Mouse (Mus musculus) midbrain, embryonic 11.5 days (tissue): ENCODE results near the gene Pafah2. TPM values are rescaled to one million over a fixed set of nuclear protein-coding genes. Genes with fewer than 3 reads are reported as not detected.

Experiments used
- ATAC-seq: fragments of 200-750 bp; cut with Nextera tagmentation; 2 replicates; pipeline ENCODE4 v1.8.0; 2017; ENCODE audit warnings: moderate TSS enrichment, moderate library complexity; ENCODE audit not compliant: low FRiP score
- DNase-seq: peaks from one replicate; pipeline ENCODE4 v3.0.0; 2015; ENCODE audit warnings: low spot score; ENCODE audit errors: missing footprints
- H3K27ac ChIP-seq: fragments of 300-500 bp; sonication (generic); 2 replicates; pipeline ENCODE4 v1.5.1; 2014; ENCODE audit warnings: low read depth, low read length
- H3K27me3 ChIP-seq: fragments of 300-500 bp; sonication (generic); 2 replicates; pipeline ENCODE4 v1.6.1; 2014; ENCODE audit warnings: mild to moderate bottlenecking, low read length, moderate library complexity, mixed read lengths; ENCODE audit not compliant: control insufficient read depth, insufficient read depth
- H3K36me3 ChIP-seq: fragments of 300-500 bp; sonication (generic); 2 replicates; pipeline ENCODE4 v1.6.1; 2014; ENCODE audit warnings: mild to moderate bottlenecking, low read length, moderate library complexity, mixed read lengths; ENCODE audit not compliant: control insufficient read depth, insufficient read depth
- H3K4me1 ChIP-seq: fragments of 300-500 bp; sonication (generic); 2 replicates; pipeline ENCODE4 v1.6.1; 2014; ENCODE audit warnings: low read length; ENCODE audit not compliant: control insufficient read depth, insufficient read depth
- H3K4me2 ChIP-seq: fragments of 300-500 bp; sonication (generic); 2 replicates; pipeline ENCODE4 v1.6.1; 2014; ENCODE audit warnings: mild to moderate bottlenecking, moderate library complexity
- H3K4me3 ChIP-seq: fragments of 300-500 bp; sonication (generic); 2 replicates; pipeline ENCODE4 v1.5.1; 2014; ENCODE audit warnings: low read depth, low read length
- H3K9ac ChIP-seq: fragments of 300-500 bp; sonication (generic); 2 replicates; pipeline ENCODE4 v1.6.1; 2014; ENCODE audit warnings: low read length
- H3K9me3 ChIP-seq: fragments of 300-500 bp; sonication (generic); 2 replicates; pipeline ENCODE4 v1.6.1; 2016; ENCODE audit warnings: low read length; ENCODE audit not compliant: control insufficient read depth
- WGBS: fragments of 180-500 bp; shearing (Covaris S2); extraction: QIAGEN DNeasy Blood & Tissue Kit; methylation state at CpG from one replicate; pipeline ENCODE4 v1.1.7; 2014; 5-methylcytosine and 5-hydroxymethylcytosine counted together
- microRNA-seq: library from miRNA; unstranded; fragments of <30 nt; microRNA quantifications from one replicate; pipeline ENCODE4, GENCODE M21; 2017
- polyA plus RNA-seq: library from polyadenylated mRNA; unstranded; fragments of >200 nt; fragmentation: Nextera tagmentation; extraction: Ambion mirVana; gene quantifications from 2 replicates; pipeline ENCODE4 v1.2.1, GENCODE M21; 2014

Pafah2 gene
- polyA plus RNA-seq, 1 experiment from 2014 or later = 10.0 TPM

DNA sequence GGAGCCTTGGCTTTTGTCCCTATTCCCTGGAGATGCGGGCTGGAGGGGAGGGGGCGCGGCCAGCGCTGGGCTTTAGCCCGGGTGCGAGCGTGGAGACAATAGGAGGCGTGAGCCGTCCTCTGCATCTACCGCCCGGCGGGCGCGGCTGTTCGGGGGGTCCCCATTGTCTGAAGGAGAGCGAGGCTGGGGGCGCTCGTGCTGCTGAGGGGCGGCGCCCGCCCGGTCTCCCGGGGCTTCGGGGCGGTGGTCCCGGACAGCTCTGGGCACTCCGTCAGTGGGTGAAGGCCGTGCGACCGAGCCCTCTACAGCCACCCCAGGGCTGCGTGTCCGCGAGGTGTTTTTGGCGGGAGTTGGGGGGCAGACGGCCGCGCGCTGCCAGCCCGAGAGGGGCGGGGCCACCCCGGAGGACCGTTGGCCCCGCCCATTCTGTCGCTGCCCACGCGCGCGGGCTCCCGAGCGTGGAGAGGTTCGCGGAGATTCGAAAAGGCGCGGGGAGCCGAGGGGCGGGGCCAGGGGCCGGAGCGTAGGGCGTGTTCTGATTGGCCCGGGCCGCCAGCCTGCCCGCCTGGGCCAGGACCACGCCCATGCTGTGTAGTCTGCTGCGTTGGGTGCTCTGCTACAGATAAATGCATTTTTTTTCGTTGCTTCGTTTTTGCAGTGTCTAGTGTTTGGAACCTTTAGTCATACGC, 72.6 kb downstream of the Pafah2 start:
- under 1% methylated on average over 62 of the region's 68 CpGs for WGBS
- Histone ChIP-seq H3K4me2 (peak overlapping the region; percentile 97), H3K4me3 (peak overlapping the region; percentile 67), H3K36me3 (peaks cover 13% of the 10 kb centered on the region), H3K27ac (peak overlapping the region; percentile 95), H3K9me3 (no peaks in the 10 kb centered on the region), H3K27me3 (no peaks in the 10 kb centered on the region), H3K4me1 (peaks cover 24% of the 10 kb centered on the region), H3K9ac (peak overlapping the region; percentile 97)
- peak; percentile 100 for DNase-seq
- ATAC-seq = peak; percentile 85

GRCm38 (mm10) chr4:134469341-134469796, 73.2 kb downstream of the Pafah2 start:
- DNase-seq = peak; percentile 93
- Histone ChIP-seq H3K36me3 (peaks cover 16% of the 10 kb centered on the region), H3K27ac (peak overlapping the region; percentile 95), H3K4me1 (peaks cover 24% of the 10 kb centered on the region), H3K9ac (peak overlapping the region; percentile 97), H3K9me3 (no peaks in the 10 kb centered on the region), H3K27me3 (no peaks in the 10 kb centered on the region), H3K4me3 (peak overlapping the region; percentile 67), H3K4me2 (peak overlapping the region; percentile 97)
- WGBS = 4% methylated on average over 6 of the region's 6 CpGs
- ATAC-seq = peak; percentile 54

DNA sequence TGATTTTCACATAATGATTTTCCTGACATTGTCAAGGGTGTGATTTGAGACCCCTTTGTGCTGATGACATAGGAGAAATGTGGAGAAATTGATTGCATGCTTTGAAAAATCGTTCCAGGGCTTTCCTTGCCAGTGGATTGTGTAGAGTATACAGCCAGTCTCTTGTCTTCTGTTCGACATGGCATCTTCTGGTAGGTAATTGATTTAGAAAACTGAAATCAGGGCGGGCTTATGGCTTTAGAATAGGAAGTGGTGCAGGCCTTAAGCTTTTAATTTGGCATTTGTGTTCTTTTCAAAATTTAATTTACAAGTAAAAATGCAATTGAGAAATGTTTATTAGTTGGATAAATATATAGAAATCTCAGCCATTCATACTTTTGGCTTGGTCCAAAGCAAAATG, 73.9 kb downstream of the Pafah2 start:
- peak overlapping the region; percentile 57 for H3K27ac ChIP-seq
- peaks cover 22% of the 10 kb centered on the region for H3K36me3 ChIP-seq
- no peaks in the 10 kb centered on the region for H3K27me3 ChIP-seq
- H3K9ac ChIP-seq = peak overlapping the region; percentile 97
- peak overlapping the region; percentile 97 for H3K4me2 ChIP-seq
- peak overlapping the region; percentile 67 for H3K4me3 ChIP-seq
- peaks cover 24% of the 10 kb centered on the region for H3K4me1 ChIP-seq
- ATAC-seq = no peak
- WGBS = 63% methylated on average over 3 of the region's 3 CpGs
- DNase-seq = peak; percentile 86
- no peaks in the 10 kb centered on the region for H3K9me3 ChIP-seq

DNA sequence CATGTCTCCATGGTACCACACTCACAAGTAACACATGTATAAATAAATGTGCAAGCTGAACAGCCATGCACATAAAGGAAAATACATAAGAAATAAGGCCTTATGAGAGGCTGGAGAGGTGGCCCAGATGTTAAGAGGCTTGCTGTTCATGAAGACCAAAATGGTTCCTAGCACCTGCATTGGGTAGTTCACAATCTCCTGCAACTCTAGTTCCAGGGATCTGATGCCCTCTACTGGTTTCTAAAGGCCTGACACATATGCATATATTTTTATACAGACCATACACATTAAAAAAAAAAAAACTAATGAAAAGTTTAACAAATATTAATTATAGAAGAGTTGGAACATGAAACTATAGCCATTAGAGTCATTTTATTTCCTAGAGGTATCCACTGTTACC, 75.3 kb downstream of the Pafah2 start:
- peak overlapping the region; percentile 97 for H3K4me2 ChIP-seq
- peaks cover 27% of the 10 kb centered on the region for H3K36me3 ChIP-seq
- no peak overlapping the region for H3K27ac ChIP-seq
- peaks cover 15% of the 10 kb centered on the region for H3K4me1 ChIP-seq
- H3K27me3 ChIP-seq = no peaks in the 10 kb centered on the region
- DNase-seq = no peak
- no peak for ATAC-seq
- H3K9me3 ChIP-seq = no peaks in the 10 kb centered on the region
- H3K4me3 ChIP-seq = peak overlapping the region; percentile 23
- no peak overlapping the region for H3K9ac ChIP-seq

GRCm38 (mm10) chr4:134473764-134474163, 77.6 kb downstream of the Pafah2 start:
- DNase-seq (no peak), ATAC-seq (no peak)
- Histone ChIP-seq H3K9ac (no peak overlapping the region), H3K9me3 (no peaks in the 10 kb centered on the region), H3K27me3 (no peaks in the 10 kb centered on the region), H3K4me3 (no peak overlapping the region), H3K36me3 (peaks cover 27% of the 10 kb centered on the region), H3K4me2 (no peak overlapping the region), H3K4me1 (peaks cover 7% of the 10 kb centered on the region), H3K27ac (no peak overlapping the region)
- 77% methylated on average over 4 of the region's 4 CpGs for WGBS

GRCm38 (mm10) chr4:134474240-134474639, 78.1 kb downstream of the Pafah2 start:
- Histone ChIP-seq H3K9ac (no peak overlapping the region), H3K36me3 (peaks cover 27% of the 10 kb centered on the region), H3K4me2 (no peak overlapping the region), H3K4me3 (no peak overlapping the region), H3K27me3 (no peaks in the 10 kb centered on the region), H3K27ac (no peak overlapping the region), H3K9me3 (no peaks in the 10 kb centered on the region), H3K4me1 (peaks cover 9% of the 10 kb centered on the region)
- ATAC-seq = no peak
- no peak for DNase-seq
- WGBS = 70% methylated on average over 8 of the region's 8 CpGs

DNA sequence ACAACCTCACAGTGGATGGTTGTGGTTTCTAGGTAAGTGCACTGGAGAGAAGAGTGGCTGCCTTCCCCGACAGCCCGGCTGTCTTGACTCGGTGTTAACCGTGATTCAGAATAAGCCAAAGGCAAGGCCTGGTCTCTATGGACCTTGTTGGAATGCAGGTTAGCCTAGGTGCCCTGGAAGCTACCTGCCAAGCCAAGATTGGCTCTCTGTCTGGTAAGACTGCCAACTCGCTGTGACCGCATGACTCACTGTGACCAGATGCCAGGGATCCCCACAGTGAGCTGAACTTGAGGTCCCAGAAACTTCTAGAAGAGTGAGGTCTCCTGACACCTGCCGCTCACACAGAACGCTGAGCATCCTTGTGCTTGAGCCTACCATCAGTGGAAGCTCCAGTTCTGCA, 80.8 kb downstream of the Pafah2 start:
- Histone ChIP-seq H3K27ac (no peak overlapping the region), H3K9ac (no peak overlapping the region)
- WGBS = 92% methylated on average over 8 of the region's 8 CpGs

More for the DNA sequence above, 80.8 kb downstream of the Pafah2 start:
- Histone ChIP-seq H3K27me3 (no peaks in the 10 kb centered on the region), H3K36me3 (peaks cover 17% of the 10 kb centered on the region; the same call in 1 of the 2 replicates), H3K9me3 (no peaks in the 10 kb centered on the region), H3K4me3 (no peak overlapping the region), H3K4me1 (peaks cover 6% of the 10 kb centered on the region), H3K4me2 (no peak overlapping the region)
- DNase-seq (peak; percentile 84), ATAC-seq (no peak)

Small RNA genes lying within 50 kb of the gene (microRNA-seq; reads per million reads assigned to microRNA genes)
- gene Gm23634 = 1.7 reads per million

Other genes with a start within 250 kb of the Pafah2 start
- 26.6 and 27.1 TPM in 2 replicates for gene Cep85, start 209.2 kb upstream of the Pafah2 start, polyA plus RNA-seq
- not detected in 2 replicates for gene Gm7534, start 193.3 kb upstream of the Pafah2 start, polyA plus RNA-seq
- not detected in 2 replicates for gene Catsper4, start 168.9 kb upstream of the Pafah2 start, polyA plus RNA-seq
- 0.05 TPM in 1 of 2 replicates, not detected in the other for gene Cnksr1, start 157.9 kb upstream of the Pafah2 start, polyA plus RNA-seq
- gene E130218I03Rik, start 152.7 kb upstream of the Pafah2 start, polyA plus RNA-seq = 0.37 TPM in 1 of 2 replicates, not detected in the other
- gene Zfp593, start 150.7 kb upstream of the Pafah2 start, polyA plus RNA-seq = 16.8 and 17.0 TPM in 2 replicates
- 0.22 TPM in 1 of 2 replicates, not detected in the other for gene Gm30191, start 149.4 kb upstream of the Pafah2 start, polyA plus RNA-seq
- 4.2 and 5.1 TPM in 2 replicates for gene Grrp1, start 142.2 kb upstream of the Pafah2 start, polyA plus RNA-seq
- gene Pdik1l, start 108.4 kb upstream of the Pafah2 start, polyA plus RNA-seq = 24.5 and 28.8 TPM in 2 replicates
- gene Trim63, start 81.2 kb upstream of the Pafah2 start, polyA plus RNA-seq = 0.11 TPM in 1 of 2 replicates, not detected in the other
- not detected in 2 replicates for gene Slc30a2, start 53.1 kb upstream of the Pafah2 start, polyA plus RNA-seq
- gene Extl1, start 12.5 kb upstream of the Pafah2 start, polyA plus RNA-seq = 0.06 and 0.11 TPM in 2 replicates
- 4,454 and 4,703 TPM in 2 replicates for gene Stmn1, start 72.0 kb downstream of the Pafah2 start, polyA plus RNA-seq
- 1.3 and 1.4 TPM in 2 replicates for gene Paqr7, start 100.4 kb downstream of the Pafah2 start, polyA plus RNA-seq
- 7.8 and 7.9 TPM in 2 replicates for gene Aunip, start 114.7 kb downstream of the Pafah2 start, polyA plus RNA-seq
- 132 and 140 TPM in 2 replicates for gene Mtfr1l, start 139.1 kb downstream of the Pafah2 start, polyA plus RNA-seq
- gene Selenon, start 155.8 kb downstream of the Pafah2 start, polyA plus RNA-seq = 19.1 and 24.6 TPM in 2 replicates